Mouse (Mus musculus) lung, postnatal 36 days (tissue): Measurements from ENCODE around the gene Ankrd17.

Source experiments
- DNase-seq: peaks from one replicate; pipeline ENCODE4 v3.0.0; 2022; ENCODE audit warnings: mixed read lengths

Gene Ankrd17

DNA sequence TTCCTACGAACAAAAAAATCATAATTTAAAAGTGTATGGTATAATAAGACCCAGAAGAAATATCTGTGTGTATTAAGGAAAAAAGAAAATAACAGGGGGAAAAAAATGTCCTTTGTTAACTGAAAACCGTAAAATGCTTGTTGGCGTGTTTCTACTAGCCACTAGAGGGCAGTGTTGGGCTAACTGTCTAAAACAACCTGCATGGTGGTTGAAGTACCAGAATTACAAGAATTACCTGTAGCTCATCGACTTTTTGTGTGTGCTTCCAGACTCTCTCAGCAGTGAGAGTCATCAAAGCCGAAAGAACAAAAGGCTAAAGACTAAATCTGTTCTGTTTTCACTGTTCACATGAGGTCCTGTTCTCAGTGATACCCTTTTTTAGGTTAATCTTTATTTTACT, 163.2 kb downstream of the Ankrd17 start:
- peak; percentile 77 for DNase-seq

DNA sequence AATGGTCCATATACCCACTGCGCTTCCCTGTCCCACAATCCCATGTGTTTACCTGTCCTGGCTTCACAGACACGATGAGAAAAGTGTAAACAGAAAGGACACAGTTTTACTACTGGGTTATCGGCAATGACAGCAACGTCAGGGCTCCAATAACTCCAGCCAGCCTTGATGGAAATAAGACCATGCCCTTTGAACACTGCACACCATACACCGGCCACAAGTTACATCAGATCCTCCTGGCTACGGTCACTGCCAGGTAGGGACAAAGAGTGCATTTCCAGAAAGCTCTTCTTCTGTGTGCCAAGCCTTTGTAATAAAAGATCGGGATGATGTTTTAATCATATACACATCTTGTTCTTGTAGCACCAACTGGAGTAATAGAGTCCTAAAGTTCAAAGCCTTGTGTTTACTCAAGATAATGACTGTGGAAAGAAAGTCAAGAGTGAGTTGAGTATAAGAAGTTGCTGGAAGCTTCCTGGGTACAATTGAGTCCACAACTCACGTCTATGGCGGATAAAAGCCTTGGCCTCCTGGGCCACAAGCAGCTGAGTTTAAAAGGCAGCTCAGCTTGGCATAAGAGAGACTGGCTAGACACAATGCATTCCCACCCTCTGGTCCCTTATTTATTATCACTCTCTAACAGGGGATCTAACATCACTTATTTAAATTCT, 163.8 kb downstream of the Ankrd17 start:
- DNase-seq, result no peak

DNA sequence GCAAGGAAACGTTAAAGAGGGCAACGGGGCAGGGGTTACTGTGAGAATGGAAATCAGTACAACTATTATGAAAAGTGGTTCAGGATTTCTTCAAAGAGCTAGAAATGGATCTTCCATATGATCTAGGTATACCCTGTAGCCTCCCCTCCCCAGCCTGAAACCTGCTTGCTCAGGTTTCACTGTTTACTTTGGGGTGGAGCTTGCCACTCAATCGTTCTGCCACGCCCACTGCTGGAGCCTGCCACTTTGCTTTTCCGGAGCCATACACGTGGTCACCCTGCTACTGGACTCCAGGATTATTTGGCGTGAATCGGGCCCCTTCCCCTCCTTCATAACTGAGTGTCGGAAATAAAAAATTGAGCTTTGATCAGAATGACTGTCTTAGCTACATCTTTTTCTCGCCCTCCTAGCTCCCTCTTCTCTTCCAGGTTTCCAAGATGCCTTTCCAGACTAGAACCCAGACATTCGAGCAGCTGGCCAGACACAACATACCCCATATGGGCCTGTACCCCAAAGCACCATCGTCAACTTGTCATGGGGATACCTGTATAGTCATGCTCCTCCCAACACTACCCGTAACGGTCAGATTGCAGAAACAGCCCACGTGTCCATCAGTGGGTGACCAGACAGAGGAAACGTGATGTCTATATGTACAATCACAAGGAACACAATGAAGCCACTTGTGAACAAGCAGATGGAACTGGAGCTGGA, 166.3 kb downstream of the Ankrd17 start:
- DNase-seq, result peak; percentile 44

DNA sequence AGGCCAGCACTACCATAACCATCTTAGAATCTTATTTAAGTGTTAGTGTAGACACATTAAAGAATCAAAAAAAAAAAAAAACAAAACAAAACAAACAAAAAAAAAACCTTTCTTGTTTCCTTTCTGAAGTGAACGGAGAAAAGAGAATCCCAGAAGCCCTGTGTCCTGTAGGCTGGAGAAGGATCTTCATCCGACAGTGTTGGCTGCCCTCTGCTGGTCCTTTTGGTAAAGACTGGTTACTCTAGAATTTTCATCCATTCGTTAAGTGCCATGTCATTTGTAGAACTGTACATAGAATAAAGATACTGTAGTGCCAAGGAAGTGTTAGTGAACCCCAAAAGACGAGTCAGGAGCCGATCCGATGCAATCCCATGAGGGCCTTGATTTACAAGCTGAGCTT, 171.5 kb downstream of the Ankrd17 start:
- peak; percentile 75 for DNase-seq

DNA sequence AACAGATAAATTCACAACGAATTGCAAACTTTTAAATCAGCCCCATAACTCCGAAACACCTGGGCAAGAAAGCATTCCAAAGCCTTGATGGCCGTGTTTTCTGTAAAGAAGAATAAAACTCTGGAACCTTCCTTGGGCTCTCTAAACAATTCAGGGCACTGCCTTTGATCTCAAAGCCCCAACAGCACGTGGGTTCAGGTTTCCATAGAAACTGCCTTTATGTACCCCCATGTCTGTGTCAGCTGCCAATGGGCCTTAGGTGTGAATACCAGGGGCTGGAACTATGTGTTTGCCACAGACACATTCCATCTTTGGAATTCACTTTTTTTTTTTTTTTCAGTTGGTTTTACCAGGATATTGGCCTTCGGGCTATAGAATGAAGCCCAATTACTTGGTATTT, 183.6 kb downstream of the Ankrd17 start:
- no peak for DNase-seq

DNA sequence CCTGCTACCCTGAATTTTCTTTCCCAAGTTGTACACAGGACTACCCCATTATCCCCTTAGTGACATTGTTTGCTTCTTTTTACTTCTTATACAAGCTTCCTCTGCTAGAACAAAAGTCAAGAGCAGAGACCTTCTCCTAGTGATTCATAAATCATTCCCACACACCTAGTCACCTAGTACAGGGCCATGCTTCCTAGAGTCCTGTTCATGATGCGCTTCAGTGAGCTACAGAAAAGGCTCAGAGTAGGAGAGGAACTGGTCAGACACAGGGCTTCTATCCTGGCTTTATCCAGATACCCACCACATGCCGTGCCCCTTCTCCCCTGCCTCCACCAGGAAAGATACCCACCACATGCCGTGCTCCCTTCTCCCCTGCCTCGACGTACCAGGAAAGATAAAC, 187.3 kb downstream of the Ankrd17 start:
- no peak for DNase-seq

DNA sequence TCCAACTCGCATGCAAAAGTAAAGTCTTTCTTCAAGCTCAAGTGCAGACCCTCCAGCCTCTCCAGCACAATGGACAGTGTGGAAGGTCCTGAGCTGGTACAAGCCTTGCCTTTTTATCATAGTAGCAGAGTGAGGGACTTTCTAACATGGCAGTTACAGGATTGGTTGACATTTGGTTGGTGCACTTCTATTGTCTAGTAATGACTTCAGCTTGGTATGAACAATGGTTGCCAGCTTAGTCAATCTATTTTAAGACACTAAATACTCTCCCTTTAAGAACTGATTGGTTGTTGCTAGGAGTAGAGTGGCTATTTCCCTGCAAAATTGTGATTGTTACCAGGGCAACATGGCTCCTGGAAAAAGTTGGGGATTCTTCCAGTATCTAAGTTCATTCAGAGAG, 188.3 kb downstream of the Ankrd17 start:
- no peak for DNase-seq
